Mouse (Mus musculus) myocyte (in vitro differentiated cells): ENCODE results near the gene Atp6v0d1.

Source experiments
- MAX ChIP-seq: IDR thresholded peaks from one replicate; pipeline ENCODE4 v1.6.1; 2011; ENCODE audit warnings: low read depth, mild to moderate bottlenecking, control low read depth
- MYOD1 ChIP-seq, 3 experiments: IDR thresholded peaks; one replicate each; pipeline ENCODE4 v1.6.1; 2011; ENCODE audit warnings: control low read depth in 2 of 3, low read depth in 2 of 3, mild to moderate bottlenecking in 2 of 3, moderate library complexity in 1 of 3; ENCODE audit not compliant: insufficient read length in 2 of 3, control insufficient read depth in 1 of 3
- POLR2A ChIP-seq: IDR thresholded peaks from one replicate; pipeline ENCODE4 v1.6.1; 2011; ENCODE audit warnings: low read depth, mild to moderate bottlenecking, control low read depth, moderate library complexity; ENCODE audit not compliant: insufficient read length
- POLR2AphosphoS2 ChIP-seq: IDR thresholded peaks from one replicate; pipeline ENCODE4 v1.6.1; 2011; ENCODE audit warnings: low read depth, control low read depth; ENCODE audit not compliant: insufficient read length
- USF1 ChIP-seq: IDR thresholded peaks from one replicate; pipeline ENCODE4 v1.6.1; 2011; ENCODE audit warnings: low read depth, mild to moderate bottlenecking, control low read depth, moderate library complexity

- TF ChIP-seq USF1 (no peak), POLR2A (no peak), MAX (no peak), POLR2AphosphoS2 (no peak), MYOD1 (IDR thresholded peaks at IDR 0.05; ENCODE audit: control insufficient read depth in 1 of 3, insufficient read length in 2 of 3, low read depth in 2 of 3) (no peak)
Observed at GRCm38 (mm10) chr8:105521061-105521460, 44.8 kb downstream of the Atp6v0d1 start.
